Mouse (Mus musculus) thymus, postnatal 36 days (tissue): ENCODE data around the gene Cep250.

Experiments
- DNase-seq, 2 experiments: peaks; one replicate each; pipeline ENCODE4 v3.0.0; 2022; ENCODE audit warnings: mixed read lengths in 2 of 2

Cep250 gene

GRCm38 (mm10) chr2:155973348-155973747 is 17.1 kb downstream of the Cep250 start:
- no peak for DNase-seq

- peak; percentile 71 to 83 for DNase-seq
Measured at GRCm38 (mm10) chr2:155974087-155974731, 18.0 kb downstream of the Cep250 start.

GRCm38 (mm10) chr2:155979328-155979991 is 23.2 kb downstream of the Cep250 start:
- DNase-seq = peak; percentile 58 to 74

- peak; percentile 79 to 87 for DNase-seq
Measured at GRCm38 (mm10) chr2:155985776-155986175, 29.5 kb downstream of the Cep250 start.

GRCm38 (mm10) chr2:155987131-155987530 is 30.9 kb downstream of the Cep250 start:
- DNase-seq = peak; percentile 40 to 64

GRCm38 (mm10) chr2:155989085-155989484 is 32.8 kb downstream of the Cep250 start:
- DNase-seq = peak in 1 of 2 experiments; percentile 54

- DNase-seq = no peak
Measured at GRCm38 (mm10) chr2:155991151-155991550, 34.9 kb downstream of the Cep250 start.

- DNase-seq = no peak
Measured at GRCm38 (mm10) chr2:155991863-155992321, 35.6 kb downstream of the Cep250 start.

GRCm38 (mm10) chr2:156005393-156005792 is 49.1 kb downstream of the Cep250 start:
- DNase-seq = no peak

- peak; percentile 99 for DNase-seq
Measured at GRCm38 (mm10) chr2:156007888-156008532, 51.8 kb downstream of the Cep250 start, which contains the start of the genes 6430550D23Rik and Ergic3. 6430550D23Rik (minus strand) TSS chr2:156007977. Ergic3 (plus strand) TSS chr2:156008045.

GRCm38 (mm10) chr2:156018106-156018505 is 61.8 kb downstream of the Cep250 start:
- no peak for DNase-seq

GRCm38 (mm10) chr2:156021219-156021618 is 65.0 kb downstream of the Cep250 start:
- no peak for DNase-seq

- no peak for DNase-seq
Measured at GRCm38 (mm10) chr2:156021765-156022164, 65.5 kb downstream of the Cep250 start.

GRCm38 (mm10) chr2:156025482-156025881 is 69.2 kb downstream of the Cep250 start:
- DNase-seq = no peak

GRCm38 (mm10) chr2:156039390-156039789 is 83.1 kb downstream of the Cep250 start:
- DNase-seq = no peak

- no peak for DNase-seq
Measured at GRCm38 (mm10) chr2:156042903-156043302, 86.6 kb downstream of the Cep250 start.

GRCm38 (mm10) chr2:156047929-156048328 is 91.7 kb downstream of the Cep250 start:
- DNase-seq = peak; percentile 30 to 57
